ENCODE assay signal across 9 mouse cellular contexts in genomic region chr13:37657248-37657647, GRCm38 (mm10).
A peak's percentile ranks its signal among the peaks of the same experiment; 100 is the strongest.
DNase-seq lines count a peak whose midpoint lies in the region; ATAC-seq and TF ChIP-seq lines count a peak whose summit lies in the region.
"Had no signal": no experiment of that assay in that cellular context is flagged by ENCODE, and none has a peak within 500 bp of the region (broad histone marks: within the 10 kb centered on the region; RNA-seq: fewer than 3 reads in every experiment).

No protein-coding gene starts in this region.

- no peaks in the 10 kb centered on the region for H3K27me3 ChIP-seq in kidney, embryonic 14.5 days (ENCODE audit: control insufficient read depth, insufficient read depth, low read length)
- no peaks in the 10 kb centered on the region for H3K27me3 ChIP-seq in lung, embryonic 16.5 days (ENCODE audit: control insufficient read depth, insufficient read depth, low read depth, low read length)
- no peaks in the 10 kb centered on the region for H3K27me3 ChIP-seq in small intestine, adult 2 months (ENCODE audit: control insufficient read depth, insufficient read depth, low read length)
- no peaks in the 10 kb centered on the region for H3K27me3 ChIP-seq in forebrain, embryonic 10.5 days (ENCODE audit: poor library complexity, severe bottlenecking)

- no peak for TF ChIP-seq CTCF in bone marrow, adult 2 months (IDR thresholded peaks at IDR 0.05; ENCODE audit: control insufficient read depth, insufficient read depth, low read length)
- no peak for TF ChIP-seq CTCF in small intestine, adult 2 months (IDR thresholded peaks at IDR 0.05; ENCODE audit: extremely low read depth, insufficient read length, insufficient replicate concordance, low read depth, low read length)

- H3K27ac ChIP-seq in kidney, embryonic 14.5 days (ENCODE audit: low read depth, low read length), result no peak overlapping the region
- peak overlapping the region; percentile 66 for H3K27ac ChIP-seq in bone marrow, adult 2 months (ENCODE audit: control insufficient read depth, insufficient read depth, low read depth, low read length, poor library complexity)
- H3K27ac ChIP-seq in lung, embryonic 16.5 days (ENCODE audit: low read length), result peak overlapping the region; percentile 48
- H3K27ac ChIP-seq in small intestine, adult 2 months (ENCODE audit: insufficient read depth, low read depth, low read length), result no peak overlapping the region
- H3K27ac ChIP-seq in forebrain, embryonic 10.5 days, result no peak overlapping the region

- no peaks in the 10 kb centered on the region for H3K36me3 ChIP-seq in kidney, embryonic 14.5 days (ENCODE audit: control insufficient read depth, insufficient read depth, low read length)
- no peaks in the 10 kb centered on the region for H3K36me3 ChIP-seq in lung, embryonic 16.5 days (ENCODE audit: control insufficient read depth, insufficient read depth, low read length)
- no peaks in the 10 kb centered on the region for H3K36me3 ChIP-seq in small intestine, adult 2 months (ENCODE audit: control insufficient read depth, insufficient read depth, low read length)
- H3K36me3 ChIP-seq in forebrain, embryonic 10.5 days (replicated peaks), result no peaks in the 10 kb centered on the region
- H3K36me3 ChIP-seq: G1E had no signal

- H3K4me1 ChIP-seq in kidney, embryonic 14.5 days (ENCODE audit: control insufficient read depth, insufficient read depth, low read length), result no peaks in the 10 kb centered on the region
- H3K4me1 ChIP-seq in bone marrow, adult 2 months (ENCODE audit: control insufficient read depth, insufficient read depth, low read length), result peaks cover 9% of the 10 kb centered on the region
- H3K4me1 ChIP-seq in lung, embryonic 16.5 days (replicated peaks; ENCODE audit: control insufficient read depth, insufficient read depth, low read length), result no peaks in the 10 kb centered on the region; the same call in 1 of the 2 replicates
- H3K4me1 ChIP-seq in small intestine, adult 2 months (ENCODE audit: control insufficient read depth, insufficient read depth, insufficient read length, low read length), result peaks cover 3% of the 10 kb centered on the region; the same call in 1 of the 2 replicates
- 0 out of 2 replicates have a peak, but pooled peaks cover 3% of the 10 kb centered on the region for H3K4me1 ChIP-seq in forebrain, embryonic 10.5 days

- no peak overlapping the region for H3K4me2 ChIP-seq in kidney, embryonic 14.5 days (replicated peaks; ENCODE audit: low read depth, low read length)
- H3K4me2 ChIP-seq in lung, embryonic 16.5 days (ENCODE audit: low read depth, low read length), result peak overlapping the region; percentile 41

- H3K4me3 ChIP-seq in kidney, embryonic 14.5 days (ENCODE audit: low read length), result no peak overlapping the region
- peak overlapping the region; percentile 23 for H3K4me3 ChIP-seq in bone marrow, adult 2 months (replicated peaks; ENCODE audit: control insufficient read depth, low read depth, low read length)
- peak overlapping the region; percentile 1; the same call in 1 of the 2 replicates for H3K4me3 ChIP-seq in lung, embryonic 16.5 days (ENCODE audit: low read length)
- H3K4me3 ChIP-seq in small intestine, adult 2 months (ENCODE audit: low read depth, low read length), result peak overlapping the region; percentile 45
- H3K4me3 ChIP-seq in forebrain, embryonic 10.5 days, result no peak overlapping the region

- no peak overlapping the region for H3K9ac ChIP-seq in kidney, embryonic 14.5 days (ENCODE audit: low read depth, low read length)
- no peak overlapping the region for H3K9ac ChIP-seq in lung, embryonic 16.5 days (ENCODE audit: low read length)

- no peak for TF ChIP-seq POLR2A in bone marrow, adult 2 months (IDR thresholded peaks at IDR 0.05; ENCODE audit: borderline replicate concordance, control insufficient read depth, low read depth, low read length)
- no peak for TF ChIP-seq POLR2A in small intestine, adult 2 months (IDR thresholded peaks at IDR 0.05; ENCODE audit: low read depth, low read length)

- 69% methylated on average over 16 of the region's 16 CpGs for WGBS in kidney, embryonic 14.5 days
- whole genome bisulfite sequencing in bone marrow, adult 2 months, result 6% methylated on average over 16 of the region's 16 CpGs
- WGBS in lung, embryonic 16.5 days, result 23% methylated on average over 16 of the region's 16 CpGs
- 5% methylated on average over 16 of the region's 16 CpGs for WGBS in small intestine, adult 2 months
- 91% methylated on average over 16 of the region's 16 CpGs for WGBS in forebrain, embryonic 10.5 days

- DNase-seq in kidney, adult 18-20 months, result peak; percentile 73
- peak; percentile 70 for DNase-seq in gonadal fat pad, adult 2 months (ENCODE audit: low read depth)
- DNase-seq in kidney, postnatal 14 days, result peak; percentile 78
- no peak for DNase-seq in forebrain, embryonic 10.5 days (ENCODE audit: extremely low spot score, low spot score)

- no peak for ATAC-seq in kidney, embryonic 14.5 days (ENCODE audit: low FRiP score, low TSS enrichment)
- peak; percentile 86 for ATAC-seq in lung, embryonic 16.5 days (ENCODE audit: low read depth)

- no peaks in the 10 kb centered on the region for H3K9me3 ChIP-seq in kidney, embryonic 14.5 days (ENCODE audit: control insufficient read depth, low read length)
- no peaks in the 10 kb centered on the region for H3K9me3 ChIP-seq in lung, embryonic 16.5 days (ENCODE audit: control insufficient read depth, low read length)
- H3K9me3 ChIP-seq in forebrain, embryonic 10.5 days, result no peaks in the 10 kb centered on the region
- H3K9me3 ChIP-seq: G1E had no signal

Comparison
In these comparisons a context has a peak if more than half of its experiments do, and no peak if none do; other contexts are left out.
1. H3K27ac ChIP-seq: peak in bone marrow, adult 2 months (single experiment) and lung, embryonic 16.5 days (single experiment); none in kidney, embryonic 14.5 days (single experiment), small intestine, adult 2 months (single experiment) and forebrain, embryonic 10.5 days (single experiment).
2. H3K4me3 ChIP-seq: peak in bone marrow, adult 2 months (single experiment), lung, embryonic 16.5 days (single experiment) and small intestine, adult 2 months (single experiment); none in kidney, embryonic 14.5 days (single experiment) and forebrain, embryonic 10.5 days (single experiment).